Mouse (Mus musculus) testis, adult 2 months (tissue): ENCODE results near the gene Hist1h2ae.

Source experiments
- CTCF ChIP-seq: fragments of 200-500 bp; IDR thresholded peaks from 2 replicates; pipeline ENCODE4 v1.5.1; 2012; ENCODE audit warnings: low read depth, mild to moderate bottlenecking, inconsistent platforms, low read length, moderate library complexity; ENCODE audit not compliant: control insufficient read depth, insufficient read depth, insufficient replicate concordance
- POLR2A ChIP-seq: fragments of 200-500 bp; IDR thresholded peaks from 2 replicates; pipeline ENCODE4 v1.6.1; 2012; ENCODE audit warnings: low read depth, mild to moderate bottlenecking, inconsistent platforms, low read length, moderate library complexity; ENCODE audit not compliant: control insufficient read depth

DNA sequence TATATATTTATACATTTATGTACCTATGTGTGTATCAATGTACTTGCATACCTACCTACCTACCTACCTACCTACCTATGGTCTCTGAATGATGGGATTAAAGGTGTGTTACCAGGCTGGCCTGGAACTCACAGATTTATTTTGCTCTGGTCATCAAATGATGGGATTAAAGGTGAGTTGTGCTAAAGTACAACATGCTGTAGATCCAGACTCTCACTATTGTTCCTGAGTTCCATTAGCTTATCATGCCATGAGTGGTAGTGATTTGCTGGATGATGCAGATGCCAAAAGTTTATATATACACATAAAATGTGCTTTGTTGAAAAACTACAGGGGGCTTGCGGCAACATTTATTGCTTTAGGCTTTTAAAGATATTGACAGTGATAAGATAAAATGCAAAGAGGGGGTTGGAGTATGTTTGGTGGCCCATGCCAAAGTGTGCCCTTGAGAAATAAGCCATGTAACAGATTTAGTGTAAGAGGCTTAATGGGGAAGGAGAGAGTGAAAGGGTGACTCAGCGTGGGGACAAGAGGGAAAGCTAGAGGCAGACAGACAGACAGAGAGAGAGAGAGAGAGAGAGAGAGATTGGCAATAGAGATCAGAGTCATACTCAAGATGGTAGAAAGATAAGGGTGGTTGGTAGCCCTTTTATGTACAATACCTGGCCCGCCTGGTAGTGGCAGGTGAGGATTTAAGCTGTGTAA, 33.9 kb downstream of the Hist1h2ae start:
- TF ChIP-seq CTCF (no peak), POLR2A (no peak)
